Mouse (Mus musculus) frontal cortex, adult (tissue): ENCODE data around the gene Ndufb3.
"Not testable (repeated sequence)": the region's sequence is repeated elsewhere in the genome, so short reads cannot be mapped to it uniquely, and the experiment has no call there.

Experiments
- ATAC-seq: cut with Nextera tagmentation; 2 replicates; pipeline ENCODE4 v1.9.2; 2017; ENCODE audit warnings: mild to moderate bottlenecking, moderate library complexity, mixed read lengths; ENCODE audit not compliant: low TSS enrichment

The Ndufb3 gene

DNA sequence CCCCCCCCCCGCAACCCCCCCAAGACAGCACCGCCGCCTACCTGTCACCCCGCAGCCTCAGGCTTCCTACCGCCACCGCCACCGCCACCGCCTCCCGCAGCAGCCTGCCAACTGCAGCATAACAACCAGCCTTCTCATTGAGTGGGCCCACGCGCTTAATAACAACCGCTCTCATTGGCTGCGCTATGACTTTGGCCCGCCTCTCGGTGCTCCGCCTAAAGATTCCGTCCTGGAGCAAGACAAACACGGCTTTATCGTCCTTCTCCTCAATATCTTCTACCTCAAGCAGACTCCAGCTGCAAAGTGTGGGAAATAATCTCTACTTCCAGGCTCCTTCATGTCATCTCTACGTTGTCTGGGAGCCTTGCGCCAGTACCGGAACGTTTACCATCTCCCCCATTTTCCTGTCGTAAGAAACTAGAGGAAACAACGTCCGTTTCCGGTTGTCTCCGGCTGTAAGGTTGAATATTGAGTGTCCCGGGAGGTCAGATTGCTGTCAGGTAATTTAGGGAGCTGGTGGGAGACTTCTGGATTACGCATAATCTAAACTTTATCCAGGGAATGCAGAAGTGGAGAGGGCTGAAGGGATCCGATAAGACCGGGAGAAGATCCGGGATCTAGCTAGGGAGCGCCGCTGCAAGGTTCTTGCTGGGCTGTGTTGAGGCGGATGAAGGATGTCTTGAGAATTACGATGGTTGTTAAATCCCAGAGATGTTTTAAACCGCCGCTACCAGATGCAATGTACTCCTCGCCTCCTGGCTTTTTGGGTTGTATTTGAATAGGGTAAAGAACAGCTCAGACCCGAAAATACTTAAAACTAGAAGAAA is at the start of gene Ndufb3, which contains the start of gene Fam126b:
TSS of gene Ndufb3 (plus strand) at position 214 of the 827 bp plus-strand sequence.
TSS of gene Fam126b (minus strand) at position 153 of the 827 bp plus-strand sequence.
- peak; percentile 98 for ATAC-seq

- ATAC-seq, result no peak
These were observed 44.8 kb upstream of the Ndufb3 start for GRCm38 (mm10) chr1:58541386-58541785.

DNA sequence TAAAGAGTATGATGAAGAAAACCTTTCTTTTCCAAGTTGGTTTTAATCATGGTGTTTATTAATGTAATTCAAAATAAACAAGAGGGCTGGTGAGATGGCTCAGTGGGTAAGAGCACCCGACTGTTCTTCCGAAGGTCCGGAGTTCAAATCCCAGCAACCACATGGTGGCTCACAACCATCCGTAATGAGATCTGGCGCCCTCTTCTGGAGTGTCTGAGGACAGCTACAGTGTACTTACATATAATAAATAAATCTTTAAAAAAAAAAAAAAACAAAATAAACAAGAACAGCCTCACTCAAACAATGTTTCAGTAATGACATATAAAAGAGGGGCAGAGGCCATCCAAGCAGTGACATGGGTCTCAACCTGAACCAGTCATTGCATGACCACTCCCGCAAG is 25.8 kb upstream of the Ndufb3 start:
- ATAC-seq, result not testable (repeated sequence)

GRCm38 (mm10) chr1:58562455-58562854 is 23.7 kb upstream of the Ndufb3 start:
- ATAC-seq, result no peak

- ATAC-seq, result no peak
These were observed 21.2 kb upstream of the Ndufb3 start for GRCm38 (mm10) chr1:58564981-58565380.

GRCm38 (mm10) chr1:58566621-58567020 is 19.6 kb upstream of the Ndufb3 start:
- ATAC-seq, result no peak

DNA sequence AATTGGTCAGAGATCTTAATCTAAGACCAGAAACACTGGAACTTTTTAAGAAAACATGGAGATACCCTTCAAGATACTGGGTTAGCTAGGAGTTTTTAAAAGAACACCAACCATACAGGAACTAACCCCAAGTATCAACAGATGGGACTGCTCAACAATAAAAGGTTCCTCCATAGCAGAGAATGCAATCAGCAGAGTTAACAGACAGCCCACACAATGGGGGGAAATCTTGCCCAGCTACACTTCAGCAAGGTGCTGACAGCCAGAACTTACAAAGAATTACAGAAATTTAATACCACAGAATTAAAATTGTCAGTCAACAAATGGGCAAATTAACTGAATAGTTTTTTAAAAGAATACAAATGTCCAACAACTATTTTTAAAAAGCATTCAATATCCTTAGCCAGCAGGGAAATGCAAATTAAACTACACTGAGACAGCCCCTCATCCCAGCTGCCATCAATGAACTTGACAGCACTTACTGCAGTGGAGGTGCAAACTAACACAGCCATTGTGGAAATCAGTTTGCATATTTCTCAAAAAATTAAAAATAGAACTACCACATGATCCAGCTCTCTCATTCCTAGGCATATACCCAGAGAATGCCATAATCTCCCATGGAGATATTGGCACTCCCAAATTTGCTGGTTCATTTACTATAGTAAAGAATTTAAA is 17.6 kb upstream of the Ndufb3 start:
- peak; percentile 45; the same call in 1 of the 2 replicates for ATAC-seq

- ATAC-seq, result no peak
These were observed 15.7 kb upstream of the Ndufb3 start for GRCm38 (mm10) chr1:58570437-58570836.

- ATAC-seq, result no peak
These were observed 7.0 kb upstream of the Ndufb3 start for GRCm38 (mm10) chr1:58579179-58579578.

DNA sequence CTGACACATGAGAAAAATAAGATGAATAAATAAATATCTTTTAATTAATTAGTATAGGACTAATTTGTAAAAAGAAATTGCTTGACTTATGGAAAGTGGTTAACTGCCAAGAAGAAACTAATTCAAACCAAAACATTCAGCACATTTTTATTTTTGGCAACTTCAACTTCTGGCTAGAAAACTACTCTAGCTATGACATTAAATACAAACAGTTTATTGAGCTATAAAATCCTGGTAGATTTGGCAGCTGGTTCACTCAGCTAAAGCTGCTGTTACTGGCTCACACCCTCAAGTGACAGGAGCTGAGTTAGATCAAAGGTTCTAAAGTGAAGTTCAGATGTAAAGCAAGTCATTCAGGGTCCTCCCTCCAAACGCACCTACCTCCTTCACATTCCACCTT is 3.6 kb upstream of the Ndufb3 start:
- no peak for ATAC-seq

- no peak for ATAC-seq
These were observed 1.9 kb upstream of the Ndufb3 start for GRCm38 (mm10) chr1:58584271-58584670.

GRCm38 (mm10) chr1:58585373-58586170 is 612 bp upstream of the Ndufb3 start:
- peak; percentile 70 for ATAC-seq

DNA sequence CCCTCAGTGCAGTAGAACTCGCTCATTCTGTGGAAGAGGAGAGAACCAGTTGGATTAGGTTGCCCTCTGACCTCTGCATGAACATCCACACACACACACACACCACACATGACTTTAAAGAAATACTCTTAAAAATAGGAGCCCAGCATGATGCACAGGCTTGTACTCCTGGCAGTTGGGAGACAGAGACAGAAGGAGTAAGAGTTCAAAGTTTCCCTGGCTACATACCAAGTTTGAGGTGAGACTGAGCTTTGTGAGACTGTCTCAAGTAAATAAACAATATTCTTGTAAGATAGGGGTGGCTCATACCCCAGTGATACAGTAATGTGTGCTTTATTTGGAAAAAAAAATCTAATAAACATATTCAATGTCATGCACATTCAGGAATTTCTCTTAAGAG is 1.3 kb downstream of the Ndufb3 start:
- ATAC-seq, result no peak

DNA sequence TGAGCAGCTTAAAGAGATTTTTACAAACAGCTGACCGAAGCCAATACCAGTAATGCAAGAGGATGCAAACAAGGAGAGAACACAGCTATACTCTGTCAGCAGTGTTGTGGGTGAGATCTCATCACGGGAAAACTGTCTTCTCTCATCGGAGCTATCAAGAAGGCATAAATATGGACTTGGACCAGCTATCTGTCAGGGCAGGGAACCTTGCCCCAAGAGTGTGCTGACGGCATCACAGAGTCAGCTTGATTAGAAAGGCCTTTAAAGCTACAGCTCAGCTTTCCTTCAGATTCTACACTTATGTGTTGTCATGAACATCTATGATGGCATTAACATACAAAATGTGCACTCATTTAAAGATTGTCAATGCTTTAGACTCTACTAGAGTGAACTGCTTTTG is 16.5 kb downstream of the Ndufb3 start:
- ATAC-seq, result no peak

DNA sequence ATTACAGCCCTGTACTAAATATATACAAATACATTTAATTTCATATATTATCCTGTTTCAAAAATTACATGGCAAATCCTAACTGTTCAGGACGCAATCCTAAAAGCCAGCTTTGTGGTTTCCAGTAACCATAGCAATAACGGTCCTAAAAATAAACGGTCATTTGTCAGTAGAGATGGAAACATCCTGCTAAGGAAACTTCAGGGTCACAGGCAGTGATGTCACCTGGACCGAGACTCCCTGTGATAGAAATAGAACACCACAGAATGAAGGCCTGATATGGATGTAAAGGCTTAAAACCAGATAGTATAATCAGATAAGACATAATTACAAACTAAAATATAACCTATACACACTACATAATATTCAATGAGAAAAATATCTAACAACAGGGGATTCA is 17.6 kb downstream of the Ndufb3 start:
- no peak for ATAC-seq

- not testable (repeated sequence) for ATAC-seq
These were observed 23.4 kb downstream of the Ndufb3 start for GRCm38 (mm10) chr1:58609591-58609990.

- ATAC-seq, result no peak
These were observed 24.0 kb downstream of the Ndufb3 start for GRCm38 (mm10) chr1:58610166-58610565.

- ATAC-seq, result no peak
These were observed 24.4 kb downstream of the Ndufb3 start for GRCm38 (mm10) chr1:58610611-58611010.

DNA sequence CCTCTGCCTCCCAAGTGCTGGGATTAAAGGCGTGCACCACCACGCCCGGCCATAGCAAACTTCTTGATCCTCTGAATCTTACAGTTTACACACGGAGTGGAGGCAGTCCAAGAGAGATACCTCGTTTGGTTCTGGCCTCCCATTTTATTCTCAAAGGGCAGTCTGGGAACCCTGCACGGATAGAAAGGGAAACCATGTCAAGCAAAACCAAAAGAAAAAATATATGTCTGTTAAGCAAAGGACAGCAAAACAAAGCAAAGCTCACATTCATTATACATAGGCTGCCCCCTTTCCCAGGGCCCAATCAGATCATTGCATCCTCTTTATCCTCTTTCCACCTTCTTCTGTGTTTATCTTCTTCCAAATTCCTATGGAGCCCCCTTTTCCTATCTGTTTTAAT is 27.6 kb downstream of the Ndufb3 start:
- ATAC-seq, result no peak

- peak; percentile 94 for ATAC-seq
These were observed 28.2 kb downstream of the Ndufb3 start for GRCm38 (mm10) chr1:58614424-58614823.

DNA sequence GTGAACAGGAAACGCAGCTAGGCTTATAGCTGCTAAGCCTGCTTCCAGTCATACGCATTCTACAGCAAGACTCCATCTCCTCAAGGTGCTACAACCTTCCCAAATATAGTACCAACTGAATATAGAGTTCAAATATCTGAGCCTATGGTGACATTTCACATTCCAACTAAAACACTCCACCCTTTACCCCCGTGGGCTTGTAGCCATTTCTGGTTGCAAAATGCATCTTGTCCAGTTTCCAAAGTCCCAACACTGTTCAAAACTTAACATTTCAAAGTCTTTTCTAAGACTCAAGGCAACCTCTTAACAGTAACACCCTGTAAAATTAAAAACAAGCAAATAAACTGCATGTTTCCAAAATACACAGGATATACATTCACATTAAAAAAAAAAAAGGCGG is 29.0 kb downstream of the Ndufb3 start:
- no peak for ATAC-seq

GRCm38 (mm10) chr1:58616176-58616575 is 30.0 kb downstream of the Ndufb3 start:
- ATAC-seq, result no peak
